In genomic region chr15:64520568-64520967, GRCm38 (mm10) we compare ENCODE assay signal across 18 mouse cellular contexts.
"Had no signal": no experiment of that assay in that cellular context is flagged by ENCODE, and none has a peak within 500 bp of the region (broad histone marks: within the 10 kb centered on the region; RNA-seq: fewer than 3 reads in every experiment).

No protein-coding gene starts in this region.

- H3K4me3 ChIP-seq: megakaryocyte, embryonic 14.5 days; midbrain, embryonic 13.5 days; midbrain, embryonic 15.5 days; neural tube, embryonic 13.5 days; neural tube, embryonic 15.5 days had no signal

- DNase-seq: lung, adult 18-20 months; lung, embryonic 14.5 days; lung, postnatal 14 days; lung, postnatal 36 days; retina, postnatal 1 day; right cerebral cortex, adult 18-20 months; right cerebral cortex, postnatal 25 days; right cerebral cortex, postnatal 4 days; spleen, adult 18-20 months; thymus, adult 18-20 months; thymus, postnatal 14 days; thymus, postnatal 36 days had no signal

- H3K36me3 ChIP-seq: midbrain, embryonic 13.5 days; midbrain, embryonic 15.5 days; neural tube, embryonic 13.5 days; neural tube, embryonic 15.5 days had no signal

- H3K4me2 ChIP-seq: lung, embryonic 14.5 days; midbrain, embryonic 11.5 days; midbrain, embryonic 13.5 days; midbrain, embryonic 15.5 days; neural tube, embryonic 13.5 days; neural tube, embryonic 15.5 days had no signal

- H3K27me3 ChIP-seq: megakaryocyte, embryonic 14.5 days; midbrain, embryonic 13.5 days; midbrain, embryonic 15.5 days; neural tube, embryonic 13.5 days; neural tube, embryonic 15.5 days had no signal
